ENCODE assay signal across 16 mouse cellular contexts in the genomic region with DNA sequence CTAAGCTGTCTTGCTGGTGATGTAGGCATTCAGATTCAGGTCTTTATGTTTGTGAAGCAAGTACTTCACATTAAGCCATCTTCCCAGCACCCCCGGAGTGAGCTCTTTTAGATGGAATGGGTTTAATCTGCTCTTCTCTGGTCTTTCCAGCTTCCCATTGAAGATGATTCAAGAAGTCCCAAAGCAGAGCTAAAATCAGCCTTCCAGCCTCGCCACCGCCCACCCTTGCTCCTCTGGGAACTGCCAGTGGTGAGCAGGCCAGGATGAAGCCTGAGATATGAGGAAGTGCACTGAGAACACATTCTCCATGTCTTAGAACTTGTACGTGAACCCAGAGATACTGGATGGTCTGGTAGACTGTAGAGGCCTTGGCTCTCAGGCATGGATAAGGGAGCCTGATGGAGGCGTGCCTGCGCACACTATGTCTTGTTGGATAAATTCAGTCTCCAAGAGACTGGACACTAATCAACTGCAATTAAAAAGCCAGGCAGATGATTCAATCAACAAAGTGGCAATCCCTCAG. TPM values are rescaled to one million over a fixed set of nuclear protein-coding genes. Genes with fewer than 3 reads are reported as not detected.
DNase-seq lines count a peak whose midpoint lies in the region; ATAC-seq lines count a peak whose summit lies in the region.
"Had no signal": no experiment of that assay in that cellular context is flagged by ENCODE, and none has a peak within 500 bp of the region (broad histone marks: within the 10 kb centered on the region; RNA-seq: fewer than 3 reads in every experiment).

No protein-coding gene starts in this region.

- H3K36me3 ChIP-seq in intestine, embryonic 16.5 days (ENCODE audit: control insufficient read depth, insufficient read depth, low read length): no peaks in the 10 kb centered on the region
- H3K36me3 ChIP-seq: G1E; hindbrain, embryonic 13.5 days; limb, embryonic 15.5 days; midbrain, embryonic 15.5 days had no signal

- H3K27me3 ChIP-seq in intestine, embryonic 16.5 days (replicated peaks; ENCODE audit: control insufficient read depth, insufficient read depth, low read length): no peaks in the 10 kb centered on the region
- H3K27me3 ChIP-seq: hindbrain, embryonic 13.5 days; limb, embryonic 15.5 days; midbrain, embryonic 15.5 days had no signal

- no peaks in the 10 kb centered on the region for H3K9me3 ChIP-seq in intestine, embryonic 16.5 days (ENCODE audit: control insufficient read depth, low read length)
- H3K9me3 ChIP-seq: G1E; hindbrain, embryonic 13.5 days; limb, embryonic 15.5 days; midbrain, embryonic 15.5 days had no signal

- H3K4me3 ChIP-seq in intestine, embryonic 16.5 days (ENCODE audit: low read length): no peak overlapping the region
- H3K4me3 ChIP-seq: hindbrain, embryonic 13.5 days; limb, embryonic 15.5 days; midbrain, embryonic 15.5 days had no signal

- no peak for DNase-seq in frontal cortex, postnatal 10 days (ENCODE audit: low spot score in 2 of 2)
- peak; percentile 63 to 65 for DNase-seq in left cerebral cortex, adult 18-20 months (ENCODE audit: low spot score in 2 of 2)
- DNase-seq in left cerebral cortex, adult 11 months (ENCODE audit: low spot score): no peak
- peak; percentile 76 for DNase-seq in brain, adult 2 months (ENCODE audit: low read depth, low spot score)
- no peak for DNase-seq in kidney, postnatal 36 days
- DNase-seq in adrenal gland, postnatal 14 days: no peak
- DNase-seq: cerebellum, adult 9-11 months; thymus, postnatal 36 days had no signal

- no peak overlapping the region for H3K4me2 ChIP-seq in intestine, embryonic 16.5 days (ENCODE audit: low read depth, low read length)
- H3K4me2 ChIP-seq: hindbrain, embryonic 13.5 days; limb, embryonic 15.5 days; midbrain, embryonic 15.5 days had no signal

- ATAC-seq in frontal cortex, adult (ENCODE audit: low TSS enrichment): peak; percentile 69
- no peak for ATAC-seq in intestine, embryonic 16.5 days
- ATAC-seq: CD4-positive, CD25-positive, alpha-beta regulatory T cell, adult 4 months; forebrain, embryonic 14.5 days; midbrain, embryonic 15.5 days had no signal

- H3K9ac ChIP-seq in intestine, embryonic 16.5 days (ENCODE audit: low read depth, low read length): no peak overlapping the region
- H3K9ac ChIP-seq: hindbrain, embryonic 13.5 days; limb, embryonic 15.5 days; midbrain, embryonic 15.5 days had no signal

- peak overlapping the region; percentile 32; the same call in 1 of the 2 replicates for H3K27ac ChIP-seq in intestine, embryonic 16.5 days (ENCODE audit: low read length)
- H3K27ac ChIP-seq: hindbrain, embryonic 13.5 days; limb, embryonic 15.5 days; midbrain, embryonic 15.5 days had no signal

- WGBS in intestine, embryonic 16.5 days: 86% methylated on average over 6 of the region's 6 CpGs

- peaks cover 14% of the 10 kb centered on the region for H3K4me1 ChIP-seq in intestine, embryonic 16.5 days (ENCODE audit: control insufficient read depth, insufficient read depth, low read length)
- H3K4me1 ChIP-seq: hindbrain, embryonic 13.5 days; midbrain, embryonic 15.5 days had no signal

RNA-seq across cellular contexts. Expression of gene Mrtfb, which starts 51.3 kb away (rescaled TPM):
- total RNA-seq in left cerebral cortex, adult 18-20 months (2021): 100 to 1,000 TPM; 179 to 188 TPM
- 15.2 and 17.1 TPM in 2 replicates for polyA plus RNA-seq in intestine, embryonic 16.5 days (2015; fragmentation: Nextera tagmentation; extraction: Ambion mirVana)
- 32.3 and 34.5 TPM in 2 replicates for total RNA-seq in adrenal gland, postnatal 14 days (2021)

Comparison
In these comparisons a context has a peak if more than half of its experiments do, and no peak if none do; other contexts are left out.
1. DNase-seq: peak in left cerebral cortex, adult 18-20 months (2 of 2) and brain, adult 2 months (single experiment); none in frontal cortex, postnatal 10 days (0 of 2), left cerebral cortex, adult 11 months (single experiment), kidney, postnatal 36 days (0 of 2) and adrenal gland, postnatal 14 days (single experiment).